Mouse (Mus musculus) c-Kit-negative CD71-positive TER-119-positive erythroid progenitor cells, embryonic 14.5 days (primary cell): ENCODE data around the gene Stx2.
A peak's percentile ranks its signal among the peaks of the same experiment; 100 is the strongest.
"Not testable (repeated sequence)": the region's sequence is repeated elsewhere in the genome, so short reads cannot be mapped to it uniquely, and the experiment has no call there.

ENCODE experiments used
- DNase-seq: peaks from one replicate; pipeline ENCODE4 v3.0.0-alpha.2; 2013; ENCODE audit warnings: low read depth, low spot score

Gene Stx2

GRCm38 (mm10) chr5:129010937-129011336, 2.6 kb upstream of the Stx2 start:
- DNase-seq, result no peak

GRCm38 (mm10) chr5:129009577-129009976, 1.2 kb upstream of the Stx2 start:
- no peak for DNase-seq

- no peak for DNase-seq
Measured at GRCm38 (mm10) chr5:129008008-129008407, 366 bp downstream of the Stx2 start.

GRCm38 (mm10) chr5:129007105-129007957, 1.0 kb downstream of the Stx2 start:
- DNase-seq, result no peak

GRCm38 (mm10) chr5:129006031-129006788, 2.2 kb downstream of the Stx2 start:
- no peak for DNase-seq

GRCm38 (mm10) chr5:129005416-129005815, 3.0 kb downstream of the Stx2 start:
- no peak for DNase-seq

- no peak for DNase-seq
Measured at GRCm38 (mm10) chr5:129002571-129003011, 5.8 kb downstream of the Stx2 start.

GRCm38 (mm10) chr5:129000706-129001468, 7.5 kb downstream of the Stx2 start:
- peak; percentile 79 for DNase-seq

GRCm38 (mm10) chr5:128987141-128987954, 21.0 kb downstream of the Stx2 start:
- DNase-seq, result no peak

- DNase-seq, result no peak
Measured at GRCm38 (mm10) chr5:128985946-128986345, 22.4 kb downstream of the Stx2 start.

- no peak for DNase-seq
Measured at GRCm38 (mm10) chr5:128984536-128984935, 23.8 kb downstream of the Stx2 start.

GRCm38 (mm10) chr5:128981607-128982006, 26.8 kb downstream of the Stx2 start:
- DNase-seq, result peak; percentile 60

- DNase-seq, result no peak
Measured at GRCm38 (mm10) chr5:128980857-128981256, 27.5 kb downstream of the Stx2 start.

- no peak for DNase-seq
Measured at GRCm38 (mm10) chr5:128978957-128979356, 29.4 kb downstream of the Stx2 start.

- not testable (repeated sequence) for DNase-seq
Measured at GRCm38 (mm10) chr5:128977466-128977865, 30.9 kb downstream of the Stx2 start.

- no peak for DNase-seq
Measured at GRCm38 (mm10) chr5:128976266-128976665, 32.1 kb downstream of the Stx2 start.

- DNase-seq, result peak; percentile 40
Measured at GRCm38 (mm10) chr5:128971298-128971697, 37.1 kb downstream of the Stx2 start.

GRCm38 (mm10) chr5:128970878-128971277, 37.5 kb downstream of the Stx2 start:
- DNase-seq, result no peak

GRCm38 (mm10) chr5:128964353-128964752, 44.0 kb downstream of the Stx2 start:
- no peak for DNase-seq

- DNase-seq, result no peak
Measured at GRCm38 (mm10) chr5:128958916-128959315, 49.5 kb downstream of the Stx2 start.

GRCm38 (mm10) chr5:128954371-128954770, 54.0 kb downstream of the Stx2 start:
- DNase-seq, result not testable (repeated sequence)
